Mouse (Mus musculus): ENCODE data around the gene A830018L16Rik.

- no peak for TF ChIP-seq CTCF (IDR thresholded peaks at IDR 0.05; ENCODE audit: low read depth)
- no peak for TF ChIP-seq EP300 (IDR thresholded peaks at IDR 0.05; ENCODE audit: low read depth)
Observed at GRCm38 (mm10) chr1:12010607-12011006, 596.7 kb downstream of the A830018L16Rik start.
